Mouse (Mus musculus) E14TG2a.4 (cell line): Measurements from ENCODE around the gene Izumo1r.

ENCODE experiments used
- CTCF ChIP-seq: conservative IDR thresholded peaks from 2 replicates; pipeline ENCODE4 v1.5.1; 2014; ENCODE audit warnings: low read length
- NANOG ChIP-seq: IDR thresholded peaks from 2 replicates; pipeline ENCODE4 v1.6.1; 2014; ENCODE audit warnings: borderline replicate concordance, low read length, mixed read lengths
- POU5F1 ChIP-seq: IDR thresholded peaks from 2 replicates; pipeline ENCODE4 v1.6.1; 2014; ENCODE audit warnings: low read length, borderline replicate concordance

- no peak for TF ChIP-seq CTCF
- TF ChIP-seq POU5F1: no peak
- TF ChIP-seq NANOG: no peak
Measured at GRCm38 (mm10) chr9:14885151-14885550, 18.6 kb downstream of the Izumo1r start.
